Mouse (Mus musculus): ENCODE measurements around the gene Cap2.

DNA sequence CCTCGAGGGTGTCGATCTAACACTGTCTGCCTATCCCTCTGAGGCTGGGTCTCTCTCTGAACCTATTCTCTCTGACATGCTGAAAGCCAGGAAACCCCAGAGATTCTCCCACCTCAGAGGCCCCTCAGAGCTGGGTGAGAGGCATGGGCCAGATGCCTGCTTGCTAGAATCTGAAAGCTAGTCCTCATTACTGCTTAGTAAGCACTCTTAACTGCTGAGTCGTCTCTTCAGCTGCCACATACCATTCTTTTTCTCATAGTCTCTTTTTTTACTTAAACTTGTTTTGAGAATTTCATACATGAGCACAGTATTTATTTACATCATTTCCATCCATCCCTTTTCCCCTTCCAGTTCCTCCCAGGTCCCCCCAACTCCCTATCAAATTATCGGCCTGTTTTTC, 89.2 kb downstream of the Cap2 start:
- TF ChIP-seq ZKSCAN1 (IDR thresholded peaks at IDR 0.05; ENCODE audit: low read depth, low read length) (no peak), POLR2A (IDR thresholded peaks at IDR 0.05; ENCODE audit: control insufficient read depth in 1 of 2, insufficient read depth in 1 of 2, low read depth in 1 of 2, low read length in 2 of 2, poor library complexity in 1 of 2) (no peak), EP300 (IDR thresholded peaks at IDR 0.05; ENCODE audit: low read depth in 1 of 2, low read length in 2 of 2) (no peak), RAD21 (IDR thresholded peaks at IDR 0.05; ENCODE audit: low read depth, low read length) (no peak), CTCF (IDR thresholded peaks at IDR 0.05 in 2 of 3, conservative IDR thresholded peaks at IDR 0.05 in 1 of 3; ENCODE audit: control insufficient read depth in 1 of 3, insufficient read depth in 1 of 3, low read depth in 2 of 3, low read length in 3 of 3, poor library complexity in 1 of 3, severe bottlenecking in 1 of 3) (no peak), TBP (IDR thresholded peaks at IDR 0.05; ENCODE audit: low read depth, low read length) (no peak), ELF1 (IDR thresholded peaks at IDR 0.05; ENCODE audit: low read depth, low read length) (no peak), GATA1 (IDR thresholded peaks at IDR 0.05; ENCODE audit: low read depth, low read length) (no peak)
